9 mouse cellular contexts compared by ENCODE assay signal in genomic region chr11:89000527-89000819, GRCm38 (mm10). TPM values are rescaled to one million over a fixed set of nuclear protein-coding genes. Genes with fewer than 3 reads are reported as not detected.
DNase-seq lines count a peak whose midpoint lies in the region; ATAC-seq lines count a peak whose summit lies in the region.
"Had no signal": no experiment of that assay in that cellular context is flagged by ENCODE, and none has a peak within 500 bp of the region (broad histone marks: within the 10 kb centered on the region; RNA-seq: fewer than 3 reads in every experiment).

No protein-coding gene starts in this region.

- H3K9me3 ChIP-seq in heart, embryonic 11.5 days (replicated peaks; ENCODE audit: control insufficient read depth, low read length) = no peaks in the 10 kb centered on the region
- no peaks in the 10 kb centered on the region for H3K9me3 ChIP-seq in neural tube, embryonic 11.5 days (ENCODE audit: control insufficient read depth, low read length)
- H3K9me3 ChIP-seq in intestine, embryonic 16.5 days (ENCODE audit: control insufficient read depth, low read length) = no peaks in the 10 kb centered on the region
- no peaks in the 10 kb centered on the region for H3K9me3 ChIP-seq in stomach, embryonic 16.5 days (replicated peaks; ENCODE audit: control insufficient read depth, low read length)

- peak overlapping the region; percentile 88 for H3K4me2 ChIP-seq in heart, embryonic 11.5 days
- peak overlapping the region; percentile 49; the same call in 1 of the 2 replicates for H3K4me2 ChIP-seq in neural tube, embryonic 11.5 days (ENCODE audit: low read depth)
- H3K4me2 ChIP-seq in intestine, embryonic 16.5 days (ENCODE audit: low read depth, low read length) = peak overlapping the region; percentile 80
- H3K4me2 ChIP-seq in stomach, embryonic 16.5 days (ENCODE audit: low read depth, low read length) = peak overlapping the region; percentile 70

- H3K9ac ChIP-seq in heart, embryonic 11.5 days (ENCODE audit: low read depth, low read length) = peak overlapping the region; percentile 84
- H3K9ac ChIP-seq in neural tube, embryonic 11.5 days (ENCODE audit: low read length) = no peak overlapping the region
- H3K9ac ChIP-seq in intestine, embryonic 16.5 days (ENCODE audit: low read depth, low read length) = peak overlapping the region; percentile 91
- H3K9ac ChIP-seq in stomach, embryonic 16.5 days (ENCODE audit: low read length) = peak overlapping the region; percentile 87

- H3K27ac ChIP-seq in heart, embryonic 11.5 days (ENCODE audit: low read depth, low read length) = no peak overlapping the region
- no peak overlapping the region for H3K27ac ChIP-seq in neural tube, embryonic 11.5 days (ENCODE audit: low read depth, low read length)
- peak overlapping the region; percentile 78 for H3K27ac ChIP-seq in intestine, embryonic 16.5 days (ENCODE audit: low read length)
- peak overlapping the region; percentile 77 for H3K27ac ChIP-seq in stomach, embryonic 16.5 days (ENCODE audit: low read length)

- ATAC-seq in heart, embryonic 11.5 days (replicated peaks; ENCODE audit: insufficient number of reproducible peaks, low FRiP score, low TSS enrichment) = no peak
- ATAC-seq in neural tube, embryonic 11.5 days (ENCODE audit: insufficient read depth, low FRiP score, low TSS enrichment) = no peak
- ATAC-seq in intestine, embryonic 16.5 days = no peak
- no peak for ATAC-seq in stomach, embryonic 16.5 days (ENCODE audit: insufficient read depth, low FRiP score)

- DNase-seq in heart, postnatal 10 days = no peak
- DNase-seq in neural tube, embryonic 11.5 days (ENCODE audit: low spot score) = no peak
- DNase-seq in neural tube, embryonic 10.5 days (ENCODE audit: extremely low spot score, low spot score) = no peak
- DNase-seq in frontal cortex, postnatal 25 days (ENCODE audit: low spot score in 2 of 2) = no peak
- DNase-seq in left cerebral cortex, adult 8-10 months (ENCODE audit: low spot score in 2 of 2) = no peak

- no peaks in the 10 kb centered on the region for H3K27me3 ChIP-seq in heart, embryonic 11.5 days (ENCODE audit: control insufficient read depth, insufficient read depth, low read length)
- H3K27me3 ChIP-seq in neural tube, embryonic 11.5 days (ENCODE audit: control insufficient read depth, insufficient read depth, low read length) = peaks cover 16% of the 10 kb centered on the region
- no peaks in the 10 kb centered on the region for H3K27me3 ChIP-seq in intestine, embryonic 16.5 days (replicated peaks; ENCODE audit: control insufficient read depth, insufficient read depth, low read length)
- no peaks in the 10 kb centered on the region for H3K27me3 ChIP-seq in stomach, embryonic 16.5 days (ENCODE audit: control insufficient read depth, insufficient read depth, low read length)

- intact Hi-C loops in heart, postnatal 10 days (cut with DNase I) = no loop called here

- no peaks in the 10 kb centered on the region for H3K36me3 ChIP-seq in heart, embryonic 11.5 days (ENCODE audit: control insufficient read depth, insufficient read depth, low read length)
- no peaks in the 10 kb centered on the region for H3K36me3 ChIP-seq in neural tube, embryonic 11.5 days (ENCODE audit: control insufficient read depth, insufficient read depth, low read length)
- H3K36me3 ChIP-seq in intestine, embryonic 16.5 days (ENCODE audit: control insufficient read depth, insufficient read depth, low read length) = 0 out of 2 replicates have a peak, but pooled peaks cover 2% of the 10 kb centered on the region
- H3K36me3 ChIP-seq in stomach, embryonic 16.5 days (ENCODE audit: control insufficient read depth, insufficient read depth, low read length) = no peaks in the 10 kb centered on the region

- peaks cover 15% of the 10 kb centered on the region for H3K4me1 ChIP-seq in heart, embryonic 11.5 days (ENCODE audit: control insufficient read depth, insufficient read depth, low read length)
- no peaks in the 10 kb centered on the region for H3K4me1 ChIP-seq in neural tube, embryonic 11.5 days (ENCODE audit: control insufficient read depth, insufficient read depth, low read length)
- peaks cover 31% of the 10 kb centered on the region for H3K4me1 ChIP-seq in intestine, embryonic 16.5 days (ENCODE audit: control insufficient read depth, insufficient read depth, low read length)
- peaks cover 20% of the 10 kb centered on the region for H3K4me1 ChIP-seq in stomach, embryonic 16.5 days (ENCODE audit: control insufficient read depth, insufficient read depth, low read length)

- H3K4me3 ChIP-seq in heart, embryonic 11.5 days (ENCODE audit: low read depth, low read length) = peak overlapping the region; percentile 82
- H3K4me3 ChIP-seq in neural tube, embryonic 11.5 days (ENCODE audit: low read depth, low read length) = no peak overlapping the region
- peak overlapping the region; percentile 80 for H3K4me3 ChIP-seq in intestine, embryonic 16.5 days (ENCODE audit: low read length)
- H3K4me3 ChIP-seq in stomach, embryonic 16.5 days (replicated peaks; ENCODE audit: low read length) = peak overlapping the region; percentile 74

RNA-seq across cellular contexts. Expression of gene Trim25, which starts 1.3 kb away (rescaled TPM):
- polyA plus RNA-seq in heart, embryonic 11.5 days (2014; fragmentation: Nextera tagmentation; extraction: Ambion mirVana) = 9.4 and 14.9 TPM in 2 replicates
- total RNA-seq in heart, postnatal 10 days (2021) = 10 to 100 TPM; 32.9 to 33.3 TPM
- polyA plus RNA-seq in neural tube, embryonic 11.5 days (2014; fragmentation: Nextera tagmentation; extraction: Ambion mirVana) = 2.5 and 3.0 TPM in 2 replicates
- 27.5 and 27.6 TPM in 2 replicates for polyA plus RNA-seq in intestine, embryonic 16.5 days (2015; fragmentation: Nextera tagmentation; extraction: Ambion mirVana)
- 27.8 and 29.0 TPM in 2 replicates for polyA plus RNA-seq in stomach, embryonic 16.5 days (2015; fragmentation: Nextera tagmentation; extraction: Ambion mirVana)
- 1 to 10 TPM; 4.6 to 6.3 (median 5.7) TPM for total RNA-seq in left cerebral cortex, adult 8-10 months (2022)

RNA-seq across cellular contexts. Expression of gene Coil, which starts 30.4 kb away (rescaled TPM):
- polyA plus RNA-seq in heart, embryonic 11.5 days (2014; fragmentation: Nextera tagmentation; extraction: Ambion mirVana) = 8.5 and 9.0 TPM in 2 replicates
- total RNA-seq in heart, postnatal 10 days (2021) = 1 to 10 TPM; 6.0 to 7.5 TPM
- polyA plus RNA-seq in neural tube, embryonic 11.5 days (2014; fragmentation: Nextera tagmentation; extraction: Ambion mirVana) = 21.3 and 22.7 TPM in 2 replicates
- 9.8 and 10.1 TPM in 2 replicates for polyA plus RNA-seq in intestine, embryonic 16.5 days (2015; fragmentation: Nextera tagmentation; extraction: Ambion mirVana)
- polyA plus RNA-seq in stomach, embryonic 16.5 days (2015; fragmentation: Nextera tagmentation; extraction: Ambion mirVana) = 10.1 and 10.7 TPM in 2 replicates
- 10 to 100 TPM; 20.2 to 21.6 (median 21.0) TPM for total RNA-seq in left cerebral cortex, adult 8-10 months (2022)

RNA-seq across cellular contexts. Expression of gene Elobl, which starts 33.7 kb away (rescaled TPM):
- not detected in 2 replicates for polyA plus RNA-seq in heart, embryonic 11.5 days (2014; fragmentation: Nextera tagmentation; extraction: Ambion mirVana)
- total RNA-seq in heart, postnatal 10 days (2021) = not detected
- not detected in 2 replicates for polyA plus RNA-seq in neural tube, embryonic 11.5 days (2014; fragmentation: Nextera tagmentation; extraction: Ambion mirVana)
- polyA plus RNA-seq in intestine, embryonic 16.5 days (2015; fragmentation: Nextera tagmentation; extraction: Ambion mirVana) = not detected in 2 replicates
- not detected in 2 replicates for polyA plus RNA-seq in stomach, embryonic 16.5 days (2015; fragmentation: Nextera tagmentation; extraction: Ambion mirVana)
- not detected for total RNA-seq in left cerebral cortex, adult 8-10 months (2022)
- polyA plus RNA-seq: urinary bladder, adult 2 months had no signal

RNA-seq across cellular contexts. Expression of gene Scpep1, which starts 45.2 kb away (rescaled TPM):
- polyA plus RNA-seq in heart, embryonic 11.5 days (2014; fragmentation: Nextera tagmentation; extraction: Ambion mirVana) = 51.2 and 58.0 TPM in 2 replicates
- 10 to 100 TPM; 34.2 to 34.6 TPM for total RNA-seq in heart, postnatal 10 days (2021)
- polyA plus RNA-seq in neural tube, embryonic 11.5 days (2014; fragmentation: Nextera tagmentation; extraction: Ambion mirVana) = 55.3 and 57.7 TPM in 2 replicates
- 168 and 189 TPM in 2 replicates for polyA plus RNA-seq in intestine, embryonic 16.5 days (2015; fragmentation: Nextera tagmentation; extraction: Ambion mirVana)
- 88.2 and 93.1 TPM in 2 replicates for polyA plus RNA-seq in stomach, embryonic 16.5 days (2015; fragmentation: Nextera tagmentation; extraction: Ambion mirVana)
- 10 to 100 TPM; 18.7 to 25.9 (median 22.0) TPM for total RNA-seq in left cerebral cortex, adult 8-10 months (2022)

Comparison
In these comparisons a context has a peak if more than half of its experiments do, and no peak if none do; other contexts are left out.
1. H3K27ac ChIP-seq: peak in intestine, embryonic 16.5 days (single experiment) and stomach, embryonic 16.5 days (single experiment); none in heart, embryonic 11.5 days (single experiment) and neural tube, embryonic 11.5 days (single experiment).
2. Peak in every context shown above with its lines, with median percentiles within 50 percentile points of each other: H3K4me2 ChIP-seq.